Mouse (Mus musculus): ENCODE measurements around the gene Alkbh8. TPM values are rescaled to one million over a fixed set of nuclear protein-coding genes. Genes with fewer than 3 reads are reported as not detected.

Gene Alkbh8
- 1 to 10 TPM in 1 of 2 experiments, under 1 TPM in 1; 0.06 to 1.1 TPM for polyA plus RNA-seq (2012; fragmentation: generic; extraction: Trizol)

DNA sequence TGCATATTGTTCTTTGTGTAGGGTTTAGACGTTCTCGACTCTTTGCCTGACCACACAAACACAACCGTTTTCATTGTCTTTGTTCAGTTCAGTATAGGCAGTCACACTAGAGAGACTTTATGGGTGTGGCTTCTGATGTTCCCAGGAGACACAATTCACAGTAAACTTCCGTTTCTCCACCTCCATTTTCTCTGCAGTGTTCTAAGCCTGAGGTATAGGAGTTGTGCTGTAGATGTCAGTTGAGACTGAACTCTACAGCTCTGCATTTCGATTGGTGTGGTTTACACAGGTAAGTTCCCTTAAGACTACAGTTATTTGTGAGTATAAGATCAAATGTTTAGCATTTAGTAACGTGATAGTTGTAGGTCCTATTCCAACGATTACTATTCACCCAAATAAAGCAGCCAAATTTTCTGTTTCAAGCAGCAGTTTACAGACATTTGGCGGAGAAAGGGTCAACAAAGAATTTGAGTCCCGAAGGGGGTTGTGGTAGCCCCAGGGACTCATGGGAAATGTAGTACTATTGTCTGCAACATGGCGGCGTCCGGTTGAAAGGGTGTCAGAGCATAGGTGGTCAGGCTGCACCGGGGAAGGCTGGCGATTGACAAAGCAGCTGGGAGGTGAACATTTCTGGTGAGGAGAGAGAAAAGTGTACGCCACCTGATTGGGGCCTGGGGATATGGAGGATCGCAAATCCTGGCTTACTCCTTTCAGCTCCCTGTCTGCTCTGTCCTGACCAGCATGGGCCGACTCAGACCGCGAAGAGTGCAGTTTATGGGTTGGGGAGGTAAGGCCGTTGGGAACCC lies at the start of gene Alkbh8:
Alkbh8 (plus strand) TSS at position 179 of the 806 bp plus-strand sequence.

DNA sequence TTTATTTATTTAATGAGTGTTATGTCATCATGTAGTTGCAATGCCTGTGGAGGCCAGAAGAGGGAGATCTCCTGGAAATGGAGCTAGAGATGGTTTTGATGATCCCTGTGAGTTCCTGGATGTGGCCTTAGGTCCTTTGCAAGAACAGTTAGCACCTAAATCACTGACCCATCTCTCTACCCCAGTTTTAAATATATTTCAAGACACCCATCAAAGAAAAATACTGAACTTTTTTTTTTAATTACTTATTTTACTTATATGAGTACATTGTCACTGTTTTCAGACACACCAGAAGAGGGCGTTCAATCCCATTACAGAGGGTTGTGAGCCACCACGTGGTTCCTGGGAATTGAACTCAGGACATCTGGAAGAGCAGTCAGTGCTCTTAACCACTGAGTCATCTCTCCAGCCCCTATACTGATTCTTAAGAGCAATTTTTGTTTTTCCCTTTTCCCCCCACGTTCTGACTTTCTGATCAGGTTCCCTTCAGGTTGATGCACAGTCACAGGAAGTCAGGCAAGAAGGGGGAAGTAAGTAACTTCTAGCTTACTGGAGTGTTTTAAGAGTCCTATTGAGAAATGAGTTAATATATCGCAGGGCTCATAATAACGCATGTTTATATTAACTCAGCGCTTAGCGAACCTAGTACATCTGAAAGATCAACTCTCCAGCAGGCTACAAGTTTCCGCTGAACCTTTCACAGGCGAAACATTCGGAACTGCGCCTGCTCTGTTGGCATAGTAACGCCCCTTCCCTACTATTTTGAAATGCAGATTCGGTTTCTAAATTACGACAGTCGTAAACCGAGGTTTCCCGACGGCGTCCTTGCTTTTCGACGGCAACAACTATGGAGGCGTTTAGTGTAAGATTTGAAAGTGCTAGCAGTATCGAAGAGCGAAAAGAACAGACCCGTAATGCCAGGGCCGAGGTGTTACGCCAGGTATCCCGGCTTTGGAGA lies 68.6 kb downstream of the Alkbh8 start, which contains the start of gene Cwf19l2:
Cwf19l2 (plus strand) TSS at position 342 of the 958 bp plus-strand sequence.

Other genes starting within 250 kb of the Alkbh8 start
- gene Cwf19l2, start 68.5 kb downstream of the Alkbh8 start, polyA plus RNA-seq (2012; fragmentation: generic; extraction: Trizol), result 1 to 10 TPM in 1 of 2 experiments, under 1 TPM in 1; 0.42 to 2.3 TPM
- gene Gucy1a2, start 197.6 kb downstream of the Alkbh8 start, polyA plus RNA-seq (2012; fragmentation: generic; extraction: Trizol), result not detected

All from C3H10T1/2 (cell line).